Mouse (Mus musculus) liver, embryonic 14.5 days (tissue): Measurements from ENCODE around the gene Stk24.

Experiments used
- CTCF ChIP-seq: IDR thresholded peaks from 2 replicates; pipeline ENCODE4 v1.5.1; 2016; ENCODE audit warnings: antibody characterized with exemption, low read depth, control low read depth
- EP300 ChIP-seq: IDR thresholded peaks from 2 replicates; pipeline ENCODE4 v1.6.1; 2016; ENCODE audit warnings: antibody characterized with exemption, low read depth

GRCm38 (mm10) chr14:121316136-121316535, 63.7 kb downstream of the Stk24 start:
- TF ChIP-seq CTCF (no peak), EP300 (no peak)
